Comparison of ENCODE assay signal across 8 mouse cellular contexts in the genomic region with DNA sequence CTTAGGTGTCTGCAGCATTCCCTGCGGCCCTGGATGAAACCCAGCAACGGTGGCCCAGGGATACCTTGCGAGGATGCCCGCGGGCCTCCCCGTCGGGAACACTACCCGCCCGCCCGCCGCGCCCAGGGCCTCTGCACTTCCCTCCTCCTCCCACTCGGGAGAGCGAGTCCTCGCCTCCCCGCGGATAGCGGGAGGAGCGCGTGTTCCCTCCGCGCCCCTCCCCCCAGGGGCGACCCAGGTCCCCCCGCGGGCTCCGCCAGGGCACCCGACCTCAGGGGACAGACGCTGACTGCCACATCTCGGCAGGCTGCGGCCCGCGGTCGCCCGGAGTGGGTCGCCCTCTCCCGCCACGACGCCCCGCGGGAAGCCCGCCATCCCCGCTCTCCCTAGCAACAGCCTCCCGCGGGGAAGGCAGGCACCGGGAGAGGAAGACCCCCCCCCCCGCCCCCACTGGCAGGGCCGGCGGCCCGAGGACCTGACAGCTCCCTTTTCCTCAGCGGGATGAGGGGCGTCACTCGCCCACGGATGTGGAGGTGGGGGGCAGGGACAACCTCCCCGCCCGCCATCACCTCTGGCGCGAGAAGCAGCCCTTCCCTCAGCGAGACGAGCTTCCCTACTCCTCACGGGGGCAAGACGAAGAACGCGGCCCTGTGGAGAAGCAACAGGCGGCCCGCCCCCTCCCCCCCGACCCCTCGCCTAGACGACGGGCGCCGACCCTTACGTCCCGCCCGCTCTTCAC. TPM values are rescaled to one million over a fixed set of nuclear protein-coding genes. Genes with fewer than 3 reads are reported as not detected.
DNase-seq lines count a peak whose midpoint lies in the region; ATAC-seq and TF ChIP-seq lines count a peak whose summit lies in the region.

No protein-coding gene starts in this region.

- H3K4me2 ChIP-seq in embryonic facial prominence, embryonic 11.5 days (ENCODE audit: low read depth, low read length): peak overlapping the region; percentile 60
- peak overlapping the region; percentile 79 for H3K4me2 ChIP-seq in heart, embryonic 14.5 days (ENCODE audit: low read length)
- peak overlapping the region; percentile 66 for H3K4me2 ChIP-seq in lung, embryonic 14.5 days

- peaks cover 8% of the 10 kb centered on the region for H3K36me3 ChIP-seq in C2C12 (ENCODE audit: control insufficient read depth, insufficient read depth)
- H3K36me3 ChIP-seq in embryonic facial prominence, embryonic 11.5 days (replicated peaks; ENCODE audit: control insufficient read depth, insufficient read depth, low read depth, low read length): no peaks in the 10 kb centered on the region
- peaks cover 14% of the 10 kb centered on the region for H3K36me3 ChIP-seq in heart, embryonic 14.5 days (ENCODE audit: control insufficient read depth, insufficient read depth, low read length)
- 0 out of 2 replicates have a peak, but pooled peaks cover 2% of the 10 kb centered on the region for H3K36me3 ChIP-seq in lung, embryonic 14.5 days (ENCODE audit: insufficient read depth)

- WGBS in embryonic facial prominence, embryonic 11.5 days: under 1% methylated on average over 36 of the region's 74 CpGs
- under 1% methylated on average over 58 of the region's 74 CpGs for WGBS in heart, embryonic 14.5 days
- under 1% methylated on average over 74 of the region's 74 CpGs for WGBS in lung, embryonic 14.5 days

- ATAC-seq in embryonic facial prominence, embryonic 11.5 days (replicated peaks; ENCODE audit: insufficient number of reproducible peaks, low FRiP score, low TSS enrichment, low read depth): peak; percentile 64
- ATAC-seq in heart, embryonic 14.5 days (ENCODE audit: insufficient number of reproducible peaks, insufficient read depth, low FRiP score, low read depth): peak; percentile 62
- peak; percentile 69 for ATAC-seq in lung, embryonic 14.5 days (ENCODE audit: insufficient read depth)

- 0 out of 2 replicates have a peak, but pooled peaks cover 2% of the 10 kb centered on the region for H3K4me1 ChIP-seq in embryonic facial prominence, embryonic 11.5 days (ENCODE audit: control insufficient read depth, insufficient read depth, low read length)
- peaks cover 3 to 21% of the 10 kb centered on the region in 2 experiments for H3K4me1 ChIP-seq in heart, embryonic 14.5 days (ENCODE audit: control insufficient read depth in 2 of 2, insufficient read depth in 2 of 2, low read length in 2 of 2)
- H3K4me1 ChIP-seq in lung, embryonic 14.5 days (ENCODE audit: insufficient read depth): peaks cover 10% of the 10 kb centered on the region

- peak overlapping the region; percentile 89 for H3K27ac ChIP-seq in embryonic facial prominence, embryonic 11.5 days (replicated peaks; ENCODE audit: low read depth, low read length)
- H3K27ac ChIP-seq in heart, embryonic 14.5 days (replicated peaks in 1 of 2; ENCODE audit: control insufficient read depth in 1 of 2, insufficient read depth in 1 of 2, low read depth in 2 of 2, low read length in 2 of 2): peak overlapping the region; percentile 66 to 90
- H3K27ac ChIP-seq in lung, embryonic 14.5 days (ENCODE audit: low read depth): peak overlapping the region; percentile 89

- peaks cover 83% of the 10 kb centered on the region for H3K79me2 ChIP-seq in C2C12 (ENCODE audit: control insufficient read depth, insufficient read depth)

- H3K9ac ChIP-seq in embryonic facial prominence, embryonic 11.5 days (replicated peaks; ENCODE audit: low read length): peak overlapping the region; percentile 90
- peak overlapping the region; percentile 89 for H3K9ac ChIP-seq in heart, embryonic 14.5 days (ENCODE audit: low read length)
- H3K9ac ChIP-seq in lung, embryonic 14.5 days: peak overlapping the region; percentile 84

- peak overlapping the region; percentile 97 for H3K4me3 ChIP-seq in C2C12 (ENCODE audit: insufficient read depth, poor library complexity, severe bottlenecking)
- peak overlapping the region; percentile 92 for H3K4me3 ChIP-seq in embryonic facial prominence, embryonic 11.5 days (ENCODE audit: low read depth, low read length)
- peak overlapping the region; percentile 82 to 84 for H3K4me3 ChIP-seq in heart, embryonic 14.5 days (ENCODE audit: control insufficient read depth in 1 of 2, insufficient read depth in 1 of 2, low read depth in 1 of 2, low read length in 2 of 2)
- H3K4me3 ChIP-seq in lung, embryonic 14.5 days (ENCODE audit: low read depth, low read length): peak overlapping the region; percentile 91

- no peaks in the 10 kb centered on the region for H3K27me3 ChIP-seq in C2C12 (ENCODE audit: control insufficient read depth, insufficient read depth, insufficient read length)
- H3K27me3 ChIP-seq in embryonic facial prominence, embryonic 11.5 days (ENCODE audit: control insufficient read depth, insufficient read depth, low read length): no peaks in the 10 kb centered on the region
- no peaks in the 10 kb centered on the region for H3K27me3 ChIP-seq in heart, embryonic 14.5 days (ENCODE audit: control insufficient read depth, insufficient read depth, low read length)
- H3K27me3 ChIP-seq in lung, embryonic 14.5 days (ENCODE audit: insufficient read depth, low read length): no peaks in the 10 kb centered on the region

- peaks cover 60% of the 10 kb centered on the region for H3K79me3 ChIP-seq in C2C12 (ENCODE audit: low read depth)

- H3K9me3 ChIP-seq in embryonic facial prominence, embryonic 11.5 days (replicated peaks; ENCODE audit: control insufficient read depth, low read length): no peaks in the 10 kb centered on the region
- H3K9me3 ChIP-seq in heart, embryonic 14.5 days (ENCODE audit: control insufficient read depth, low read length): no peaks in the 10 kb centered on the region
- H3K9me3 ChIP-seq in lung, embryonic 14.5 days (ENCODE audit: low read depth, low read length): no peaks in the 10 kb centered on the region

- no peak for TF ChIP-seq CTCF in C2C12 (IDR thresholded peaks at IDR 0.05; ENCODE audit: control insufficient read depth, insufficient read depth, insufficient read length)
- TF ChIP-seq CTCF in lung, embryonic 14.5 days (IDR thresholded peaks at IDR 0.05; ENCODE audit: low read depth): no peak

- DNase-seq in adrenal gland, adult 2 months: peak; percentile 77
- DNase-seq in embryonic facial prominence, embryonic 11.5 days (ENCODE audit: low spot score): peak; percentile 63
- peak; percentile 60 to 74 for DNase-seq in kidney, postnatal 4 days
- DNase-seq in lung, embryonic 14.5 days: peak; percentile 63
- DNase-seq in ovary, postnatal 14 days (ENCODE audit: low spot score): peak; percentile 52
- peak; percentile 66 for DNase-seq in thymus, postnatal 25 days

- H3ac ChIP-seq in C2C12 (ENCODE audit: control insufficient read depth, insufficient read length, low read depth): peak overlapping the region; percentile 92

TF ChIP-seq in C2C12, 6 proteins besides CTCF, POLR2A, EP300 and RAD21:
- TF ChIP-seq MYOD1 (IDR thresholded peaks at IDR 0.05; ENCODE audit: control insufficient read depth, insufficient read length, low read depth): no peak
- TF ChIP-seq USF1 (IDR thresholded peaks at IDR 0.05; ENCODE audit: low read depth): no peak
- no peak for TF ChIP-seq MYOG (IDR thresholded peaks at IDR 0.05; ENCODE audit: control insufficient read depth, extremely low read depth, insufficient read length)
- no peak for TF ChIP-seq MAX (IDR thresholded peaks at IDR 0.05)
- TF ChIP-seq CEBPB (IDR thresholded peaks at IDR 0.05; ENCODE audit: low read depth): no peak
- TF ChIP-seq FOSL1 (IDR thresholded peaks at IDR 0.05; ENCODE audit: insufficient read depth, low read length, poor library complexity, severe bottlenecking): no peak

RNA-seq across cellular contexts. Expression of gene S100pbp, which starts 0.6 kb away (rescaled TPM):
- 8.1 TPM for polyA plus RNA-seq in C2C12 (2012; fragmentation: generic; extraction: Trizol)
- 10 to 100 TPM; 21.1 to 21.4 TPM for total RNA-seq in adrenal gland, adult 2 months (2021)
- 6.4 and 7.5 TPM in 2 replicates for polyA plus RNA-seq in adrenal gland, adult 2 months (2012; rRNA removed)
- 22.8 and 24.5 TPM in 2 replicates for polyA plus RNA-seq in embryonic facial prominence, embryonic 11.5 days (2014; fragmentation: Nextera tagmentation; extraction: Ambion mirVana)
- 13.7 and 15.7 TPM in 2 replicates for polyA plus RNA-seq in heart, embryonic 14.5 days (2014; fragmentation: Nextera tagmentation; extraction: Ambion mirVana)
- 17.3 and 18.1 TPM in 2 replicates for polyA plus RNA-seq in lung, embryonic 14.5 days (2014; fragmentation: Nextera tagmentation; extraction: Ambion mirVana)

RNA-seq across cellular contexts. Expression of gene Yars, which starts 0.6 kb away (rescaled TPM):
- polyA plus RNA-seq in C2C12 (2012; fragmentation: generic; extraction: Trizol): 105 TPM
- 10 to 100 TPM; 84.8 to 98.6 TPM for total RNA-seq in adrenal gland, adult 2 months (2021)
- 7.2 and 11.2 TPM in 2 replicates for polyA plus RNA-seq in adrenal gland, adult 2 months (2012; rRNA removed)
- polyA plus RNA-seq in embryonic facial prominence, embryonic 11.5 days (2014; fragmentation: Nextera tagmentation; extraction: Ambion mirVana): 91.1 and 95.3 TPM in 2 replicates
- polyA plus RNA-seq in heart, embryonic 14.5 days (2014; fragmentation: Nextera tagmentation; extraction: Ambion mirVana): 46.3 and 51.2 TPM in 2 replicates
- 84.4 and 92.2 TPM in 2 replicates for polyA plus RNA-seq in lung, embryonic 14.5 days (2014; fragmentation: Nextera tagmentation; extraction: Ambion mirVana)

RNA-seq across cellular contexts. Expression of gene Fndc5, which starts 52.2 kb away (rescaled TPM):
- 0.14 TPM for polyA plus RNA-seq in C2C12 (2012; fragmentation: generic; extraction: Trizol)
- 1 to 10 TPM; 3.1 to 7.4 TPM for total RNA-seq in adrenal gland, adult 2 months (2021)
- polyA plus RNA-seq in adrenal gland, adult 2 months (2012; rRNA removed): 2.6 and 5.7 TPM in 2 replicates
- 2.8 and 3.8 TPM in 2 replicates for polyA plus RNA-seq in embryonic facial prominence, embryonic 11.5 days (2014; fragmentation: Nextera tagmentation; extraction: Ambion mirVana)
- 11.9 and 13.7 TPM in 2 replicates for polyA plus RNA-seq in heart, embryonic 14.5 days (2014; fragmentation: Nextera tagmentation; extraction: Ambion mirVana)
- polyA plus RNA-seq in lung, embryonic 14.5 days (2014; fragmentation: Nextera tagmentation; extraction: Ambion mirVana): 2.1 and 2.2 TPM in 2 replicates

Comparison
In these comparisons a context has a peak if more than half of its experiments do, and no peak if none do; other contexts are left out.
1. Peak in every context shown above with its lines: DNase-seq, ATAC-seq, H3K4me3 ChIP-seq and H3K27ac ChIP-seq.